Mouse (Mus musculus): Measurements from ENCODE around the gene Ptpn4.

Gene Ptpn4

GRCm38 (mm10) chr1:119807707-119808106, 29.7 kb downstream of the Ptpn4 start:
- no peak for DNase-seq (ENCODE audit: extremely low spot score, low read depth, low spot score)

GRCm38 (mm10) chr1:119805984-119806383, 31.4 kb downstream of the Ptpn4 start:
- no peak for DNase-seq (ENCODE audit: extremely low spot score, low read depth, low spot score)

DNA sequence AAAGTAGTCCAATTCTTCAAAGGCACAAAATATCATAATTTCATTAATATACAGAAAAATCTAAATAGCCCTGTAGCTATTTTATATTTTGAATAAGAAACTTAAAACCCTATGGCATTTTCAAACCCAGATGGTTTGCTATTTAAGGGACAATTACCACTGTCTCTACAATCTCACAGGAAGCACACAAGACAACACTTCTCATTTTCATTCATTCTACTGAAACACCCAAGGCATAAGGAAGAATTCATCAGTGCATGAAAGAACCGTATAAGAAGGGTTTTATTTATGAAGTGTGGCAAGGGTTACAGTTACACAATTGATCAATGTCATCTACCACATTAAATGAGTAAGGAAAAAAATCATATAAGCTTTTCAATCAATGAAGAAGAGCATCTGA, 32.8 kb downstream of the Ptpn4 start:
- no peak for DNase-seq (ENCODE audit: extremely low spot score, low read depth, low spot score)

DNA sequence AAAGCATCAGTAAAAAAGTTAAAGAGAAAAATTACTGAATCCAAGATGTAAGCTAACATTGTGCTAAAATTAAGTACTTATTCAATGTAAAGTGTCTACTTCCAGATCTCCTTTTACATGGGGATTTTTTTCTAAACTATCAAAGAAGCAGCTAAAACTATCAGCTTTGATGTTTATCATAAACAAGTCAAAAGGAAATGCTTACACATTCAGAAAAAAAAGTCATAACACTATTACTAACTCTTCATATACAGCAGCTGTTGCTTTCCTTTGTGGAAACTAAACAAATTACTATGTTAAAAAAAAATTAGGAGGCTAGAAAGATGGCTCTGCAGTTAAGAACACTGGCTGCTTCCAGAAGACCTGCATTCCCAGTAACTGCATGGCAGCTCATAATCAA, 42.2 kb downstream of the Ptpn4 start:
- DNase-seq (ENCODE audit: extremely low spot score, low read depth, low spot score), result no peak

- no peak for DNase-seq (ENCODE audit: extremely low spot score, low read depth, low spot score)
Observed at GRCm38 (mm10) chr1:119794342-119794741, 43.1 kb downstream of the Ptpn4 start.

- DNase-seq (ENCODE audit: extremely low spot score, low read depth, low spot score), result no peak
Observed at GRCm38 (mm10) chr1:119790616-119791015, 46.8 kb downstream of the Ptpn4 start.

- DNase-seq (ENCODE audit: extremely low spot score, low read depth, low spot score), result no peak
Observed at GRCm38 (mm10) chr1:119775915-119776314, 61.5 kb downstream of the Ptpn4 start.

GRCm38 (mm10) chr1:119735692-119736091, 101.7 kb downstream of the Ptpn4 start:
- peak; percentile 0 for DNase-seq (ENCODE audit: extremely low spot score, low read depth, low spot score)

DNA sequence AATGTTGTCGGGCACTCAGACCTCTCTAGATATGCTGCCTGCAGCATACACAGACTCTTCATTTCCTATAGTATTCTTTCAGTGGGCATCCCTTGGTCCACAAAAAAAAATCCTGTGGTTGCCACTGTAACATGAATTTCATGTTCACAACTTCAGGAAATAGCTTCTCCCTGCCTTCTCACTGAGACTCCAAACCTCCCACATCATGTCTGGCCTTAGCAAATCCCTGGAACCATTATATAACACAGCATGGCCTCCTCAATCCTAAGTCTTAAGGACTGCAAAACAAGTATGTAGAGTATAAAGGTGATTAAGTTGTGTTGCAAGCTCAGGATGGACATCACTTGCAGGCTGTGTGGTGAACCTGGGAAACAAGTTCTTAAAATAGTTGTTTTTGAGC, 102.6 kb downstream of the Ptpn4 start:
- no peak for DNase-seq (ENCODE audit: extremely low spot score, low read depth, low spot score)

DNA sequence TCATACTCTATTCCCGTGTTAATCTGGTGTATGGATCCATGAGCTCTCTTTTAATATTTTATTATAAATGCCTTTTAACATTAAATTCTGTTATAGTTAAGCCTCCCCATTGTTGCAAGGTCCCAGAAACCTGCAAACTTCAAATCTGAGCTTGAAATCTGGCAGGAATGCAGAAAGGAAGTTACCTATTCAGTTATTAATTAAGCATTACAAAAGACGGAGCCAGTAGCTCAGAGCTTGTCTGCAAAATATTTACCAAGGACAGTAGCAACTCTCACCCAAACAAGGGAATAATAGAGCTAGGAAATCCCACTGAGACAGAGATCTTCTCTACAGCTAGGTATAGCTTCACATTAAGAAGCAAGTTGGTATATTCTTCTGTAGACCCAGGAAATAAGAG, 106.2 kb downstream of the Ptpn4 start:
- DNase-seq (ENCODE audit: extremely low spot score, low read depth, low spot score), result no peak

DNA sequence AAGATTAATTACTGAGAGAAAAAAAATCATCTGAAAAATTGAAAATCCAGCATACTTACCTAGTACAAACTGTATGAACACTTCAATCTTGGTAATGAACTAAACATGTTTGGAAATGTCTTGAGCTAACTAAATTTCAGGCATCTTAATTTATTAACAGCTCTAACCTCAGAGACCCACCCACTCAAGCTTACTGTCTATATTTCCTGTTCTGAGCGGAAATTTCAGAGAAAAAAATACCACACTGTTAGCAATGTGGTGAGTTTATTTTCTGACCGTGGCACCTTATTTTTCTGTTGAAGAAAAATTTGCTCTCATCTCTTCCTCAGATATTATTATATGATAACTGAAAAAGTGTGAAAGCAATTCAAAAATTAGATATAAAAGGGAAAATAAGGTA, 124.4 kb downstream of the Ptpn4 start:
- DNase-seq (ENCODE audit: extremely low spot score, low read depth, low spot score), result no peak

DNA sequence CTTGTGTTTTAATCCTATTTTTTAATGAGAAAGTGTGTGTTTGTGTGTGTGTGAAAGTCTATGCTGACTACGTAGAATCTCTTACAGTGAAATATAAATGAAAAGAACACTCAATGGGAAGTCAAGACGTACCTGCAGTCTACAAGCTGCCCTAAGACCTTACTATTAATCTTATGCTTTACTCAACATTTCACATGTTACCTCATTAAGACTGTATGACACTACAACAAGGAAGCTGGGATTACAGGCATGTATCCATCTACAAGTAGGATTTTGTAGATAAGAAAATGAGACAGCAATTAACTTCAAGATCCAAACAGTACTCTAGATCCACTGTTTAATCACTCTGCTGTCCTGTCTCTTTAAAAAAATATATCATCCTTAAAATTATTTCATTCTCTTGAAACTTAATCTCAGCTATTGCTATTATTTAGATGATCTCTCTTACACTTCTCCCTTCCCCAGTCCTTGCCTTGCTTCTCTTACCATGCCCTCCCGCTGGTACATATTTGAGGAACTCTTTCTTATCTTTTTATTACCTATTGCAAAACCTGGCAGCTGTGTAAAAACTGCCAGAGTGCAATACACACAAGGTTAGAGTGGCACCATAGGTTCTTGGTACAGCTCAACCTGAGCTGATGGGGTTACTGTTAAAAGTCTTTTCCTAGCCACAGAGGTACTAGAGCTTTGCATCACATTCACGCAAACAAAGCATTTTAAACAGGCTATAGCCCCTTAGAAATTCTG, 130.8 kb downstream of the Ptpn4 start:
- no peak for DNase-seq (ENCODE audit: extremely low spot score, low read depth, low spot score)

DNA sequence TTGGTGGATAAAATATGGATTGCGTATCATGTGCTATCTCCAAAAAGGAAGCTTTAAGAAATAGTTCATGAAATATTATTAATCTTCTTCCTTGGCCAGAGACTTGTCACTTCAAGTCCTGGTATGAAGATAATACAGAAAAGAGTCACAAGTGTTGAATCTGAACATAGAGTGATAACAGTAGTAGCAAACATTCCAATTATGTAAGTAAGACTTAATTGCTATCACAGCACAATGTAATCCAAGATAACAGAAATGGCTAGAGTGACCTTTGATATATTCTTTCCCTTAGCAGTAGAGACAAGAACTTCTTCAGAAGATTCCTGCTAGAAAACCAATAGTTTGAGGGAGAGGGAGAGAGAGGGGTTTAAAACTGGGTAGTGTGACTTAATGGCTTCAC, 140.6 kb downstream of the Ptpn4 start:
- no peak for DNase-seq (ENCODE audit: extremely low spot score, low read depth, low spot score)

DNA sequence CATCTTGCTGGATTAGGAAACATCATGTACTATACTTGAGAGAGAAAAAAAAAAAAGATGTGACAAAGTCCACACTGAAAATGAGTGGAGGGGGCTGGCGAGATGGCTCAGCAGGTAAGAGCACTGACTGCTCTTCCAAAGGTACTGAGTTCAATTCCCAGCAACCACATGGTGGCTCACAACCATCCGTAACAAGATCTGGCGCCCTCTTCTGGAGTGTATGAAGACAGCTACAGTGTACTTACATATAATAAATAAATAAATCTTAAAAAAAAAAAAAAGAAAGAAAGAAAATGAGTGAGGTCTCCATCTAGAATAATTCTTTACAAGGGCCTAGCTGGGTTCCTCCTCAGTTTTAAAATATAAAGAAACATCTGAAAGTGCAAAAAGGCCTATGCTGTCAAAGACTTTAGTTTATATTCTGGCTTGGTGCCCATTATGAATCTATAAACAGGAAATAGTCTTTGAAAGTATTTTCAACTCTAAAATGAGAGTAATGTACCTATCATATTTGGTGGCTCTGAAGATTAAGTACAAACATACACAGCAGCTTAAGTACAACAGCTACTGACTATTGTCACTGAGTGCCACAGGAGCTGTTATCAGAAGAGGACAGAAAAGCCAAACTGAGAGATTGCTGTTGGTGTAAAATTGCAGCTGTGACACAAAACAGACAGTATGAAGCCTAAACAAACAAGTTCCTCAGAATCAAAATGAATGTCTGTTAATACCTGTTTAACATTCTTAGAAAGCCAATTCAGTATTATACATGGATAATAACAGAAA, 151.4 kb downstream of the Ptpn4 start:
- DNase-seq (ENCODE audit: extremely low spot score, low read depth, low spot score), result no peak

GRCm38 (mm10) chr1:119681663-119682213, 155.7 kb downstream of the Ptpn4 start:
- DNase-seq (ENCODE audit: extremely low spot score, low read depth, low spot score), result no peak

- DNase-seq (ENCODE audit: extremely low spot score, low read depth, low spot score), result no peak
Observed at GRCm38 (mm10) chr1:119674984-119675383, 162.4 kb downstream of the Ptpn4 start.

GRCm38 (mm10) chr1:119666904-119667303, 170.5 kb downstream of the Ptpn4 start:
- DNase-seq (ENCODE audit: extremely low spot score, low read depth, low spot score), result no peak

DNA sequence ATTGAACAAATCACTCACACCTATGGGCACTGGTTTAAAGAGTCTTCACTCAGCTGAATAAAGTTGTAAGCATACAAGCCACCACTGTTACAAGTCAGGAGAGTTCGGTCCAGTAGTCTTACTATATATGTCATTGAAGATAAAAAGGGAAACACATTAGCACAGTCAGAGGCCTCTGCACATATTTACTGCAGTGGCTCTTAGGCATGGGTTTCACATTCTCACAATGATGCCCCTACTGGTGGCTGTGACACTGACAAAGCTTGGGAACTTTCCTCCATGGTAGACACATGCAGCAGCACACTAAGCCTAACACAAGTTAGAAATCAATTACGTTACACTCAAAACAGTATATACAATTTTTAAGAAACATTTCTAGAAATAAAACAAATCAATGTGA, 183.1 kb downstream of the Ptpn4 start:
- no peak for DNase-seq (ENCODE audit: extremely low spot score, low read depth, low spot score)

DNA sequence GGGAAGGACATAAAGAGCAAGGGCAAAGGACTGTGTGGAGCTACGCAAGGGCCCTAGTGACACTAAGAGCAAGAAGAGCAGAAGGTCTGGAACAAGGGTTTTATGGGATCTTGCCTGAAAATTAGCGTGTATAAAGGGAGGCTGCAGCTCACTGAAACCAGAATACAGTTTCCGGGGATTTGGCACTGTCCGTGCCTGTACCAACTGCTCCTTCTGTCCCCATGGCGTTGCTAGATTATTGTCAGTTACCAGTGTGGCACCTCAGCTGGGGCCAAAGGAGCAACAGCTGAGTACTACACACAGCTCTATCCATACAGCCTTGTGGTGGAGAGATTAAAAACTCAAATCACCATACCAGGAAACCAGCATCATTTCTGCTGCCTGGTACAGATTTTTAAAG, 187.0 kb downstream of the Ptpn4 start:
- no peak for DNase-seq (ENCODE audit: extremely low spot score, low read depth, low spot score)

- DNase-seq (ENCODE audit: extremely low spot score, low read depth, low spot score), result no peak
Observed at GRCm38 (mm10) chr1:119649627-119650026, 187.8 kb downstream of the Ptpn4 start.

DNA sequence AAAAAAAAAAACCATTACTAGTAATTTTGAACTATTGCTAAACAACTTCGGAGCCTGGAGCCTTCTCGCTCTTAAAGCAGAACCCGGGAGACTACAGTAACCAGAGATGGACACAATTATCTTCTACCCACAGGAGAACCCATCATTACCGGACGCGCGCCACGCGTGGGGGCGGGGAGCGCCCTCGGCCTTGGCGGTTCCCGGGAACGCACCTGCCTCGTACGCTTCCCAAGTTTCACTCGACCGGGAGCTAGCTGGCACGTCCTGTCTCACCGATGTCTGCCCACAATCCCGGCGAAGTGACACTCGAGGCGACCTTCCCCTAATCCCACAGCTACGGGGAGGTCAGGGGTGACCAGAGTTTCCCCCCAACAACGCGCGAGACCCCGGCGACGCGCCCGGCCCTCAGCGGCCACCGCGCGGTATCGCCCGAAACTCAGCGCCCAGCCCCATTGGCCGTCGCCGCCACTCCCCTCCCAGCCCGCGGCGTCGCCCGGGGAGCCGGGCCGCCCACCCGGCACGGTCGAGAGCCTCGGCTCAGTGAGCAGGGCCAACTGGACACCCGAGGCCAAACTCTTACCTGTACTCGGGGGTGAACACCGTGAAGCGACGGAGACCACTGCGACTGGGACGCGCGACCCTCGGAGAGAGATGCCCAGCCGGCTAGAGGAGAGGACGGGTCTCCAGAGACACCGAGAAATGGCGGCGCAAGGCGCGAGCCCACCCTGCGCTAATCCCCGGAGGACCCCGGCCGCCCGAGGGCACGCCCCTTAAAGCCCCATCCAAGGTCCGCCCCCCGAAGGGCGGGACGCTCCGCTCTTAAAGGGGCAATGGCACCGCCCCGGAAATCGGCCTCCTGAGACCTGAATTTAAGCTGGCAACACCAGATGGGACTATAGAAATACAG, 189.0 kb downstream of the Ptpn4 start, which contains the start of gene Epb41l5:
Epb41l5 (minus strand) TSS at position 796 of the 907 bp plus-strand sequence.
- DNase-seq (ENCODE audit: extremely low spot score, low read depth, low spot score), result peak; percentile 72

Data from hindlimb bud, embryonic 11.5 days (tissue).